Mouse (Mus musculus): ENCODE data around the gene 4930505A04Rik.

GRCm38 (mm10) chr11:30404619-30405200, 66.9 kb downstream of the 4930505A04Rik start:
- TF ChIP-seq POLR2A (IDR thresholded peaks at IDR 0.05; ENCODE audit: insufficient read length, low read depth): no peak
- no peak for TF ChIP-seq MAX (IDR thresholded peaks at IDR 0.05; ENCODE audit: low read depth)
- no peak for TF ChIP-seq CEBPB (IDR thresholded peaks at IDR 0.05; ENCODE audit: insufficient read depth, poor library complexity, severe bottlenecking)
- no peak for TF ChIP-seq TCF12 (IDR thresholded peaks at IDR 0.05; ENCODE audit: insufficient read depth, poor library complexity, severe bottlenecking)
- no peak for TF ChIP-seq E2F4 (IDR thresholded peaks at IDR 0.05; ENCODE audit: insufficient read depth)
- no peak for TF ChIP-seq SRF (IDR thresholded peaks at IDR 0.05; ENCODE audit: control insufficient read depth, insufficient read length, low read depth)
- TF ChIP-seq MYOG (IDR thresholded peaks at IDR 0.05; ENCODE audit: control insufficient read depth in 1 of 3, insufficient read depth in 1 of 3, insufficient read length in 2 of 3, low read depth in 2 of 3): peak in 1 of 3 experiments; percentile 33

Measured in myocyte (in vitro differentiated cells).